Mouse (Mus musculus) adrenal gland, postnatal 10 days (tissue): ENCODE measurements around the gene 1110004F10Rik. TPM values are rescaled to one million over a fixed set of nuclear protein-coding genes. Genes with fewer than 3 reads are reported as not detected.

Experiments
- DNase-seq: peaks from one replicate; pipeline ENCODE4 v3.0.0; 2021; ENCODE audit warnings: mixed read lengths
- total RNA-seq, 2 experiments: library from RNA; stranded (reverse); gene quantifications; 2 replicates each; pipeline ENCODE4 v1.2.3; 2021

The 1110004F10Rik gene
- total RNA-seq, 2 experiments from 2014 or later: 91.7 to 93.5 TPM

DNA sequence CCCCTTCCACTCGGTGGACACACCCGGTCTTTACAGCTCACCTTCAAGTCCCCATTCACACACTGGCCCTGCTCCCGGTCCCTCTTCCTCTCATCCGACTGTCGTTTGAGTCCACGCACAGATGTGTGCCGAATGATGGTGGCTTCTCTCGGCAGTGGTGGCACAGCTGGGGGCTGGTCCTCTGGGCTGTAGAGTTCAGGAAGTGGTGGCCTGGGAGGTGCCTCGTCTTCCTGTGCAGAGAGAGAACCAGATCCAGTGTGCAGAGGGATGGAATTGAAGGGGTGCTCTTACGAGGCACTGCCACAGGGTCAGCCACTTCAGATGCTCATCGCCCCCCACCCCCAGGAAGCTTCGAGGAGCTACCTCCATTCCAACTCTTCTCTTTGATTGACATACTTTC is 98.0 kb downstream of the 1110004F10Rik start:
- DNase-seq: no peak

GRCm38 (mm10) chr7:116137671-116138070 is 98.5 kb downstream of the 1110004F10Rik start:
- DNase-seq: no peak

DNA sequence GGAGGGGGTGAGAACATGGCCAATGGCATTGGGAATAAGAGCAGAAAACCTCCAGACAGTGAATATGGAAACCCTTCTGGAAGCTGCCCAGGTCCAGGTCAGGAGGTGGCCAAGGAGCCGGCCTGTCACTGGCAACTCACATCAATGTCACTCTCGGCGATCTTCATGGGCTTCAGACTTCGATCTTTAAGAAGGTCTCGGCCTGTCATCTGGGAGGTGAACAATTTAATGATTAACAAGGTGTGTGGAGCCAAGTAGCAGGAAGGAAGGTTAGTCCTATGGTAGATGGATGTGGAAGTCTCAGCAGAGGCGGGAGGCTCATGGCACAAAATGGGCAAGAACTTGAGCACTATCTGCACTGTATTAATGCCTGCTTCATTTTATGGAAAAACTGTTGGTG is 105.8 kb downstream of the 1110004F10Rik start:
- no peak for DNase-seq

DNA sequence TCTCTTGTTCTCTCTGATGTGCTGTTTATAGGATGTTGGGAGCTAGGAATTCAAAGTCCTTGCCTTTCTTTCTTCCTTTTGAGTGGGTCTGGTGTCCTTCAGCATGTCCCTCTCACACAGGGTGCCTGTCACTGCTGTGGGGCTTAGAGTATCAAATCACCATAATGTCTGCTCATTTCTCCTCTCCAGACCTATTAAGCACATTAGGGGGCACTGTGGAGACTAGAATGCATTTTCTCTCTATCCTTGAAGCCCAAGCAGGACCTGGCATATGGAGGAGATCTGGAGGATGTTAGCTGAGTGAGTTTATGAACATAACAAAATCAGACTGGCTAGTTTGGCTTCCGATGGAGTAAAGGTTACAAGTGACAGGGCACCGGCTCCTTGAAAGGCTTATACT is 107.9 kb downstream of the 1110004F10Rik start:
- no peak for DNase-seq

DNA sequence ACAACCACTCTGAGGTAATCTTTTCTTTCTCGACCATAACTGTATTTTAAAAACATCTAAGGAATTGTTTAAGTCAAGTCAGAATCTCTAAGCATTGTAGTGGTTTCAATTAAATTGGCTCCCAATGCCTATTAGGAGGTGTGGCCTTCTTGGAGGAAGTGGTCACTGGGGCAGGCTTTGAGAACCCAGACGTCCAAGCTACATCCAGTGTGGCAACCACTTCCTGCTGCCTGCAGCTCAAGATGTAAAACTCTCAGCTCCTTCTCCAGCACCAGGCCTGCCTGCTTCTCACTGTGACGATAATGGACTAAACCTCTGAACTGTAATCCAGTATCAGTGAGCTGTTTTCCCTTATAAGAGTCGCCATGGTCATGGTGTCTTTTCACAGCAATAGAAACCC is 110.4 kb downstream of the 1110004F10Rik start:
- DNase-seq: no peak

DNA sequence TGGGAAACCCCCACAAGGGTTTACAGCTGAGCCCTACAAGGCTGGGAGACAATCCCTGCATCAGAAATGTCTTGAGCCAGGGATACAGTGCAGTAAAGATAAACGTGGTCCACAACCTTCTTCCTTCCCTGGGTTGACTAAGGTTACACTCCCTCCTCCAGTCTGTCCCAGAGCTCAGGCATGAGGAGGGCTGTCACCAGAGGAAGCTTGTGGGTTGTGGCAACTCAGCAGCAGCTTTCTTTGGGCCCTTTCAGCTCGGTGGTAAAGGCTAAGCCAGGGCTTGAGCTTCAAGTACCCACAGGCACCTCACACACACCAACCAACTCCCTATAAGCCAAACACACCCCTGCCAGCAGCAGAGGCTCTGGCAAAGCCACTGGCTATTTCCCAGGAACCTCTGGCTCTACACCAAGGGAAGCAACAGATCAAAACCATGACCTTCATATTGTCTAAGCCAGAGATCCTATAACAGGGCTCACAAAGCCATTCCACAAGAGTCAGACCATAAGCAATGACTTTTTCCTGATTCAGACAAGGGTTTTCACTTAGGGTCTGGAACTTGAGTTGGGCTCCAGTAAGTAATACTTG is 114.7 kb downstream of the 1110004F10Rik start:
- DNase-seq: peak; percentile 40

Other genes starting within 250 kb of the 1110004F10Rik start
- 10 to 100 TPM; 40.0 to 42.9 TPM for gene Sox6, start 601 bp upstream of the 1110004F10Rik start, total RNA-seq
- 1 to 10 TPM; 3.4 to 3.9 TPM for gene Gm4353, start 45.2 kb downstream of the 1110004F10Rik start, total RNA-seq